Mouse (Mus musculus) MEL-GATA-1-ER (cell line): ENCODE data around the gene Pla2g16.

ENCODE experiments used
- DNase-seq: peaks from one replicate; pipeline ENCODE4 v3.0.0-alpha.2; 2012; ENCODE audit warnings: low read depth; ENCODE audit errors: extremely low read depth

Gene Pla2g16

DNA sequence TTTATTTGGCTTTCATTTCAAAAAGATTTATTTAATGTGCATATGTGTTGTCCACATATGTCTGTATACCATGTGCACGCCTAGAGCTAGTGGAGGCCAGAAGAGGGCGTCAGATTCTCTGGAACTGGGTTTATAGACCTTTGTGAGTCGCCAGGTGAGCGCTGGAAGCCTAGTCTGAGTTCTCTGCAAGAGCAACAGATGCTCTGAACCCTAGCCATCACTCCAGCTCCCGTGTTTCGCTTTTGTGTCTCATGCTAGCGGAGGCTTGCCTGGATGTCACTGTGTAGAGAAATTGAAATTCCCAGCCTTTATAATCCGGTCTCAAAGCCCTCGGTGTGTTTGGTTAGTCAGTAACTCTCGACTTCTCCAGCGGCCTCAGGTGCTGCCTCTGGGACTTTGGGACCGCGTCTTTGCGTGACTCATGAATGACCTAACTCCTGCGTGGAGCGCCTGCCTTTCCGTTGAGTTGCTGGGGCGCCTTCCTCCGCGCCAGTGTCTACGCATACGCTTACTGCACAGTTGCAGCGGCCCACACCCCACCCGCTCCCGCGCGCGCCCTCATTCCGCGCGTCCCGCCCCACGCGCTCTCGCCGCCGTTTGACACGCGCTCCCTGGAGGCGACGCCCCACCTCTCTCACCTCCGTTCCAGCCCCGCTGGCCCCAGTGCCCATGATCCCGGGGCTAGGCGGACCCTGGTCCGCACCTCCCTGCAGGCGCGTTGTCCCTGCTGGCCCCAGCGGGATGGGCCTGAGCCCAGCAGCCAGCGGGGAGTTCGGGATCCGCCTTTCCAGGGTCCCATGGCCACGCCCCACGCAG lies 54.9 kb downstream of the Pla2g16 start, which contains the start of gene Hrasls5:
Gene Hrasls5 (plus strand): TSS at position 600 of the 816 bp plus-strand sequence.
- no peak for DNase-seq

DNA sequence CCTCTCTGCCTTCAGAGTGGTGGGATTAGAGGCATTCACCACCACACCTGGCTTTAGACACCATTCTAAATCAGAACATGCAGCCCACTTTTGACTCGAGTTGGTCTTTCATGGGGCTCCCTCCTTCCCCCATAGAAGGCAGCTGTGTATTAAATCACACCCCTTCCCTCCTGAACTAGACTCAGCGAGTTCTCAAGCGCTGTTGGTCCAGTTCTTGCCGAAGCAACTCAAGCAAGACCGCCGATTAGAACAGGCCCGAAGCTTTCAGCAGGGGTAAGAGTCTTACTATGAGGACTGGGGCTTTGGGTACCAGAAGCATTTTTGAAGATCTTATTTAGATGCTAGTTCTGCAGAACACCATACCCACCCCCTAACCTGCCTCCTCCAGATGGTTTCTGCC lies 55.9 kb downstream of the Pla2g16 start:
- DNase-seq: no peak

DNA sequence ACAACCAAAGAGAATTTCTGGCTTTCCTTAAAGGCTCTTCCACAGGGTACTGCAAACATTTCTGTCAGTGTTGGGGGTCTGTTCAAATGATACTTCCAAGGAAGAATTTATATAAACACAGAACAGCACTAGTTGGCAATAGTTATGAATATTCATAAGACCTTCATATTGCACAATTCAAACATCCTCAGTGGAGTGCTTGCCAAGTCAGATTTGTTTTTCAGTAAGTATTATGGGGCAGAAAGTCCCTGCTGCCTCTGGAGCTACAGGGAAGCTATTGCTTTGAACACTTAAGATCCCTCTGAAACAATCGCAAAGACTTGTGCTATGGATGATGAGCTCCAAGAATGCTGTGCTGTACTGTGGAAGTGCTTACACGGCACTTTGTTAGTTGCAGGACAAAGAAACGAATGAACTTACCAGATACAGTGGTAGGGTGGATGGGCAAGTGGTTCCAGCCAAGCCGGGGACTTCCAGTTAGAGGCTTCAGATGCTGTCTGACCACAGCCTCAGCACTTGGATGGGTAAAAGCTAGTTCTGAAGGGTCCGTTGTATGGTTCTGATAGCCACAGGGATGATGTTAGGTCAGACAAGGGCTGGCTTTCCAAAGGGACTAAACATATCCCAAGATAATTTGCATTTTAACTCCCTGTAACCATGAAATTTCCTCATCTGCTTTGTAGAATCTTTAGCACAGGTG lies 59.1 kb downstream of the Pla2g16 start:
- no peak for DNase-seq

DNA sequence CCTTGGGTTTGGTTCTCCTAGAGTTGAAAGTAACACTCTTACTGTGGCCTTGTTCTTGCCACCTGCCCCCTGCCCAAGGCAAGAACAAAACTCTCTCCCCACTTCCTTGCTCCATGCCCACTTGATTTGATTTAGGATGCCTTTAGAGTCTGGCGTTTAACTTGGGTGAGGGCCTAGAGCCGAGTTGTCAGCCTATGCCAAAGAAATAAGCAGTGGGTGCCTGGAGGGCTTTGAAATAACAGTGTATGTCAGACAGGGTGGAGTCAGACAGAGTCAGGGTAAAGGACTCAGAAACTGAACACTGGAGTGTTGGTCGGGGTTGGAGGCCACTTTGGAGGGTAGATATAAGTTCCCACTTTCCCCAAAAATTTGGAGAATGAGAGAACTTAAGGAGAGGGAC lies 59.8 kb downstream of the Pla2g16 start:
- DNase-seq: no peak

DNA sequence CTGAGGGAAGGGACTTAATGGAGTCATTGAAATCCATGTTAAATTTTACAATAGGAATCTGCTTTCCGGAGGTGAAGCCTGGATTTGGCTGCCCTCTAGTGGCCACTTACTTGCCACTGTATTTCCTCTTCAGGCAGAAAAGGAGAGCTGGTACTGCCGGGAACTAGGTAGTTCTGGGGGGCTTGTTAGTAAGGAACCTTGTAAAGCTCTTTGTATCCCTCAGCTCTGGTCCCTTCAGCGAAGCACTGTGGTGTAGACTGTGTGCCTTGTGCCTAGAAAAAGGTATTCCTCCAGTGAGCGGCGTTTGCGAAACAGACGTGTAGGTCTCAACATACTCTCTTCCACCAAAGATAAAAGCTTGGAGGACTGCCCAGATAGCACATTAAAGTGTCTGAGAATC lies 60.4 kb downstream of the Pla2g16 start:
- DNase-seq: peak; percentile 52

DNA sequence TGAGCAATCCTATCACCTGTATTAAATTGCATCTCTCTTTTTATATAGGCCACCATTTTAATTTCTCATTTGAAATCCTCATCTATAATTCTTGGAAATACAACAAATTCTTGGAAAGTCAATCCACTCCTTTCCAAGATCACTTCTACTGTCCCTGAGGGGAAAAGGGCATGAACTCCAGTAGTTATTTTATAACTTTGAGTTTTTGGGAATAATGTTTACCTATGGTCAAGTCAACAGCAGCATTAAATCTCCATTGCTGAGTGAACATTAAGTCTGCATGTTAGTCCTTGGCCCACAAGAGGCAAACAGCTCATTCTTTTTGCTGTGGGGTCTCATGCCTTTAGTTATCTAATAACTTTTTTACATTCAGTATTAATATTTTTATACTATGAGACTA lies 75.8 kb downstream of the Pla2g16 start:
- DNase-seq: no peak

DNA sequence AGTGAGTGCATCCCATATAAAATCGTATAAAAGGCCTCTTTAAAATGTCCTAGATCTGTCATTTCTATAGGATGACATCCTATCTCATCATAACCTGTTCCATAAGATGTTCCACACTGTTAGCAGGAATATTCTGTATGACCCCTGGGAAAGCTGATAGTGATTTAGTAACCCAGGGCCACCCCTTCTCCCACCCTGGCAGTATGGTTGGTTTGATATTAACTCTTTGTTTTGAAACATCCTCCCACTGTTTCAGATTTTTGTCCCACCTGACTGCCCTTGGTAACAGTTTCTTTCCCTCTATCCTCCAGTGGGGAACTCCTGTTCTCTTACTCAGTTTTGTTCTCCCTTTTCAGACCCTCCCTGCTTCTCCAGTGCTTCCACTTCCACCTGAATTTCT lies 76.5 kb downstream of the Pla2g16 start:
- DNase-seq: no peak
